Mouse (Mus musculus) kidney, postnatal 14 days (tissue): ENCODE measurements around the gene Sfn.

Experiments
- DNase-seq: peaks from one replicate; pipeline ENCODE4 v3.0.0; 2022; ENCODE audit warnings: mixed read lengths

Gene Sfn

DNA sequence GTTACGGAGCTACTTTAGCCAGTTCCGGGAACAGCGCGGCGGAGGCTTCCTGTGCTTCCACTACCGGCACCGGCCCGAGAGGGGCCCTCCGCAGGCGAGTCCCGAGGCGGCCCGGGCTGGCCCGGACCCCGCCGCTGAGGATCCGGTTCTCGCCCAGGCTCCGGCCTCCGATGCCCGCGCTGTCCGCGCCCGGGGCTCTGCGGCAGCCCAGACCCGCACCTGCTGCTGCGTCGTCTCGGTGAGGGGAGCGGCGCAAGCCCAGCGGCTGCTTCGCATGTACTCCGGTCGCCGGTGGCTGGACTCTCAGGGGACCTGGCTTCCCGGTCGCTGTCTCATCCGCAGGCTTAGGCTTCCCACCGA is 27.1 kb downstream of the Sfn start:
- no peak for DNase-seq

- peak; percentile 95 for DNase-seq
Measured at GRCm38 (mm10) chr4:133574070-133574842, 27.7 kb downstream of the Sfn start, which contains the start of gene Gpatch3. Gpatch3 (plus strand) TSS chr4:133574745.

- peak; percentile 79 for DNase-seq
Measured at GRCm38 (mm10) chr4:133570066-133570466, 31.9 kb downstream of the Sfn start.

- DNase-seq: peak; percentile 39
Measured at GRCm38 (mm10) chr4:133569291-133570065, 32.5 kb downstream of the Sfn start.

DNA sequence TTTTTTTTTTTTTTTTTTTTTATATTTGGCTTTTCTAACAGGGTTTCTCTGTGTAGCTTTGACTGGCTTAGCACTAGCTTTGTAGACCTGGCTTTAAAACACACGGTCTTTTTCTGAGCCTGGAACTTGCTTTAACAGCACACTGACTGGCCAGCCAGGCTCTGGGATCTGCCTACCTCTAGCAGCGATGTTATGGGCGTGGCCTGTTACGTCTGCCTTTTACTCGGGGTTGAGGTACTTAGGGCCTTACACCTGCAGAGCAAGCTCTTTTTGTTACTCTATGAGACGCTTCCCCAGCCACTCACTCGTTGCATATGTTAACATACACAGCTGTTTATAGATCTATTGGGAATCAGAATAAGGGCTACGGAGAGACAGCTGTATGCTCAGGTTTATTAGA is 34.7 kb downstream of the Sfn start:
- no peak for DNase-seq

DNA sequence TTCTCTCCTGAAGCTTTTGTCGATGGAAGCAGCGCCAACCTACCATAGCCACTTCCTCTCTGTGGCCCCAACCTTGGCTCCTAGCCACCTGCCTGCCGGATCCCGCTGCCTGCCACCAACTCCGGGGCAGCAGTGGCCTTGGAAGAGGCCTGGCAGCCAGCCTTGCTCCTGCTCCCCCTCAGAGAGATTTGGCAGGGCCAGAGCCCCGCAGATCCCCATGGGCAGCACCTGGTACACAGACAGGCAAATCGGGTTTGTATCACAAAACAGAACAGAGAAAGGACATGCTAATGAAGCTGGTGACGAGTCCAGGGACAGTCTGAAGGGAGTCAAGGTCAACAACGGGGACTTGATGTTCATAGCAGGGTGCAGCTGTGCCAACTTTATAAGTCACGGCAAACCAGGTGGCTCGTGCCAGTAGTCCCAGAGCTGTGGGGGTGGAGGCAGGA is 38.8 kb downstream of the Sfn start:
- peak; percentile 76 for DNase-seq

GRCm38 (mm10) chr4:133561622-133562021 is 40.3 kb downstream of the Sfn start:
- no peak for DNase-seq

GRCm38 (mm10) chr4:133559846-133560245 is 42.1 kb downstream of the Sfn start:
- no peak for DNase-seq

DNA sequence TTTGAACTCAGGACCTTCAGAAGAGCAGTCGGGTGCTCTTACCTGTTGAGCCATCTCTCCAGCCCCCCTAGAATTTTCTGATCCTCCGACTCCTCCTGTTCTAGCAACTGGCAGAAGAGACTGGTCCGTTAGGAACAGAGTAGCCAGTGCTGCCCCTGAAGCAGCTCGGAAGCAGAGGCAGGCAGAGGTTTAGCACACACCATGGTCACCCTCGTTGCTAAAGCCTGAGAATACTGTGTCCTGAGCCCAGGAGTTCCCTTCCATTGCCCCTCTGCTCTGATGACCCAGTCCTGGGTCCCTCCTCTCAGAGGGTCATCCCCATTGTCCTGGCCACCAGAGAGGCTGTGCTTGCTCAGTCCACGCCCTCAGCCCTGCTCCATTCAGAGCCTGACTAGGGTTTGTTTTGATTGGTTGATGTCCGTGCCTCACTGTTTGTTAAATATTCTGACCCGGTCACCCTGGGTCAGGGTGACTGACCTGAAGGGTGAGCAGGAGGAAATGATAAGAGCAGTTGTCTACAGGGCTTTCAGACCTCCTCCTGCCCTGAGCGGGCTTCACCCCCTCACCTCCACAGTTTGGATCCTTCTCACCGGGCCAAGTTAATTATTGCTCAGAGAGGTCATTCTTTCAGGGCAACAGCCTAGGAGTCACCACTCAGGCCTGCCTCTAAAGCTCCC is 44.8 kb downstream of the Sfn start:
- DNase-seq: peak; percentile 72

DNA sequence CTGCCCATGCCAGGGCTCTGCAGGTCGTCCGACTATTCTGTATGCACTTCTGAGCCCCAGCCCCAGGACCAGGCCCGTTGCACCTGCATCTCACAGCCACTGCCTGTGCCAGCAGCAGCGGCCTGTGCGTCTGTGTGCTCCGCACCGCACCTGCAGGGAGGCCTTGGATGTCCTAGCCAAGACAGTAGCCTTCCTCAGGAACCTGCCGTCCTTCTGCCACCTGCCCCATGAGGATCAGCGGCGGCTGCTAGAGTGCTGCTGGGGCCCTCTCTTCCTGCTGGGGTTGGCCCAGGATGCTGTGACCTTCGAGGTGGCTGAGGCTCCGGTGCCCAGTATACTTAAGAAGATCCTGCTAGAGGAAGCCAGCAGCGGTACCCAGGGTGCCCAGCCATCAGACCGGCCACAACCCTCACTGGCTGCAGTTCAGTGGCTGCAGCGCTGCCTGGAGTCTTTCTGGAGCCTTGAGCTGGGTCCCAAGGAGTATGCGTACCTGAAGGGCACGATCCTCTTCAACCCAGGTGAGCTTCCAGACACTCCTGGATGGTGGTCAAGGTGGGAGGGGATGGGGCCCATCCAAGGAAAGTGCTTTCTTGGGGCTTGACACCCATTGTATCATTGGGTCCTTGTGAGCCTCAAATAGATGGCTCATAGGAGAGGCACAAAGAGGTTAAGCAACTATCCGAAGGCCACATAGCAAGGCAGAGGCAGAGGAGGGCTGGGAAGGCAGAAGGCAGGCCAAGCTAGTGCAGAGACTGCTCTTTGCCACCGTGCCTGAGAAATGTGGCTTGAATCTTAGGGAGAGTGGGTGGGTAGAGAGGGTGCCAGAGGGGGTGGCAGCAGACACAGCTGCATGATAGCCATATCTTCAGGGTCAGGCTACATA is 48.3 kb downstream of the Sfn start:
- no peak for DNase-seq

- no peak for DNase-seq
Measured at GRCm38 (mm10) chr4:133552768-133553447, 49.1 kb downstream of the Sfn start, which contains the start of gene Nr0b2. Nr0b2 (plus strand) TSS chr4:133553376.

- no peak for DNase-seq
Measured at GRCm38 (mm10) chr4:133552029-133552428, 49.9 kb downstream of the Sfn start.
